Mouse (Mus musculus) forebrain, embryonic 13.5 days (tissue): Measurements from ENCODE around the gene Nubp1. TPM values are rescaled to one million over a fixed set of nuclear protein-coding genes. Genes with fewer than 3 reads are reported as not detected.

Experiments
- ATAC-seq: fragments of 200-750 bp; cut with Nextera tagmentation; 2 replicates; pipeline ENCODE4 v1.8.0; 2017
- H3K27ac ChIP-seq: fragments of 300-500 bp; sonication (generic); 2 replicates; pipeline ENCODE4 v1.5.1; 2015; ENCODE audit warnings: inconsistent platforms, mild to moderate bottlenecking, moderate library complexity
- H3K27me3 ChIP-seq: fragments of 300-500 bp; sonication (generic); 2 replicates; pipeline ENCODE4 v1.6.1; 2015; ENCODE audit warnings: mild to moderate bottlenecking, inconsistent platforms
- H3K36me3 ChIP-seq: fragments of 300-500 bp; sonication (generic); 2 replicates; pipeline ENCODE4 v1.6.1; 2015; ENCODE audit warnings: mild to moderate bottlenecking, inconsistent platforms; ENCODE audit not compliant: poor library complexity, severe bottlenecking
- H3K4me1 ChIP-seq: fragments of 300-500 bp; sonication (generic); 2 replicates; pipeline ENCODE4 v1.6.1; 2015; ENCODE audit warnings: inconsistent platforms
- H3K4me2 ChIP-seq: fragments of 300-500 bp; sonication (generic); 2 replicates; pipeline ENCODE4 v1.6.1; 2015; ENCODE audit warnings: inconsistent platforms, mild to moderate bottlenecking, moderate library complexity
- H3K4me3 ChIP-seq: fragments of 300-500 bp; sonication (generic); 2 replicates; pipeline ENCODE4 v1.5.1; 2015; ENCODE audit warnings: mild to moderate bottlenecking, inconsistent platforms
- H3K9ac ChIP-seq: fragments of 300-500 bp; sonication (generic); 2 replicates; pipeline ENCODE4 v1.6.1; 2015; ENCODE audit warnings: mild to moderate bottlenecking, inconsistent platforms
- H3K9me3 ChIP-seq: fragments of 300-500 bp; sonication (generic); replicated peaks from 2 replicates; pipeline ENCODE4 v1.6.1; 2016; ENCODE audit warnings: inconsistent platforms
- WGBS: fragments of 180-500 bp; shearing (Covaris S2); methylation state at CpG from one replicate; pipeline ENCODE4 v1.1.7; 2015; 5-methylcytosine and 5-hydroxymethylcytosine counted together
- polyA plus RNA-seq: library from polyadenylated mRNA; unstranded; fragments of >200 nt; fragmentation: Nextera tagmentation; extraction: Ambion mirVana; gene quantifications from 2 replicates; pipeline ENCODE4 v1.2.1, GENCODE M21; 2015

Gene Nubp1
- polyA plus RNA-seq, 1 experiment from 2014 or later = 51.9 TPM

GRCm38 (mm10) chr16:10453872-10454582 lies 42.3 kb downstream of the Nubp1 start:
- no peak overlapping the region for H3K4me2 ChIP-seq
- H3K9ac ChIP-seq = no peak overlapping the region
- ATAC-seq = no peak
- no peaks in the 10 kb centered on the region for H3K9me3 ChIP-seq
- no peaks in the 10 kb centered on the region for H3K4me1 ChIP-seq
- H3K36me3 ChIP-seq = no peaks in the 10 kb centered on the region
- H3K4me3 ChIP-seq = no peak overlapping the region
- no peaks in the 10 kb centered on the region for H3K27me3 ChIP-seq
- no peak overlapping the region for H3K27ac ChIP-seq
- WGBS = 84% methylated on average over 6 of the region's 6 CpGs

- Histone ChIP-seq H3K9me3 (no peaks in the 10 kb centered on the region), H3K4me3 (no peak overlapping the region), H3K4me2 (no peak overlapping the region), H3K36me3 (no peaks in the 10 kb centered on the region), H3K4me1 (no peaks in the 10 kb centered on the region), H3K9ac (no peak overlapping the region), H3K27me3 (no peaks in the 10 kb centered on the region), H3K27ac (no peak overlapping the region)
- 72% methylated on average over 3 of the region's 3 CpGs for WGBS
- ATAC-seq = no peak
Measured at GRCm38 (mm10) chr16:10454583-10454974, 42.8 kb downstream of the Nubp1 start.

GRCm38 (mm10) chr16:10460188-10460587 lies 48.4 kb downstream of the Nubp1 start:
- no peak overlapping the region for H3K9ac ChIP-seq
- H3K27me3 ChIP-seq = no peaks in the 10 kb centered on the region
- H3K4me3 ChIP-seq = no peak overlapping the region
- H3K9me3 ChIP-seq = no peaks in the 10 kb centered on the region
- H3K36me3 ChIP-seq = no peaks in the 10 kb centered on the region
- 77% methylated on average over 2 of the region's 2 CpGs for WGBS
- H3K4me1 ChIP-seq = no peaks in the 10 kb centered on the region
- no peak overlapping the region for H3K4me2 ChIP-seq
- no peak overlapping the region for H3K27ac ChIP-seq
- no peak for ATAC-seq

GRCm38 (mm10) chr16:10461178-10461577 lies 49.4 kb downstream of the Nubp1 start:
- no peak overlapping the region for H3K9ac ChIP-seq

GRCm38 (mm10) chr16:10465011-10465681 lies 53.4 kb downstream of the Nubp1 start:
- Histone ChIP-seq H3K36me3 (no peaks in the 10 kb centered on the region), H3K9ac (no peak overlapping the region), H3K9me3 (no peaks in the 10 kb centered on the region), H3K4me1 (no peaks in the 10 kb centered on the region), H3K4me3 (no peak overlapping the region), H3K27me3 (no peaks in the 10 kb centered on the region), H3K4me2 (no peak overlapping the region), H3K27ac (no peak overlapping the region)
- no peak for ATAC-seq
- 40% methylated on average over 4 of the region's 4 CpGs for WGBS

More at GRCm38 (mm10) chr16:10461178-10461577, 49.4 kb downstream of the Nubp1 start:
- no peak overlapping the region for H3K27ac ChIP-seq
- ATAC-seq = no peak
- no peak overlapping the region for H3K4me3 ChIP-seq
- H3K9me3 ChIP-seq = no peaks in the 10 kb centered on the region
- H3K27me3 ChIP-seq = no peaks in the 10 kb centered on the region
- H3K4me1 ChIP-seq = no peaks in the 10 kb centered on the region
- H3K36me3 ChIP-seq = no peaks in the 10 kb centered on the region
- 85% methylated on average over 2 of the region's 2 CpGs for WGBS
- no peak overlapping the region for H3K4me2 ChIP-seq

- Histone ChIP-seq H3K36me3 (no peaks in the 10 kb centered on the region), H3K4me2 (no peak overlapping the region), H3K9ac (no peak overlapping the region), H3K27me3 (no peaks in the 10 kb centered on the region), H3K27ac (no peak overlapping the region), H3K9me3 (no peaks in the 10 kb centered on the region), H3K4me3 (no peak overlapping the region), H3K4me1 (no peaks in the 10 kb centered on the region)
- 33% methylated on average over 11 of the region's 11 CpGs for WGBS
- no peak for ATAC-seq
Measured at GRCm38 (mm10) chr16:10467391-10468107, 55.8 kb downstream of the Nubp1 start.

- H3K9ac ChIP-seq = no peak overlapping the region
- no peaks in the 10 kb centered on the region for H3K27me3 ChIP-seq
- H3K4me2 ChIP-seq = no peak overlapping the region
- no peak for ATAC-seq
- H3K27ac ChIP-seq = no peak overlapping the region
- no peaks in the 10 kb centered on the region for H3K36me3 ChIP-seq
- WGBS = 71% methylated on average over 1 of the region's 1 CpGs
- no peaks in the 10 kb centered on the region for H3K9me3 ChIP-seq
- H3K4me1 ChIP-seq = no peaks in the 10 kb centered on the region
- no peak overlapping the region for H3K4me3 ChIP-seq
Measured at GRCm38 (mm10) chr16:10468201-10468600, 56.5 kb downstream of the Nubp1 start.

GRCm38 (mm10) chr16:10471950-10472349 lies 60.2 kb downstream of the Nubp1 start:
- no peaks in the 10 kb centered on the region for H3K36me3 ChIP-seq
- H3K4me1 ChIP-seq = no peaks in the 10 kb centered on the region
- no peak overlapping the region for H3K4me3 ChIP-seq
- ATAC-seq = no peak
- no peaks in the 10 kb centered on the region for H3K27me3 ChIP-seq
- WGBS = 93% methylated on average over 3 of the region's 3 CpGs
- no peak overlapping the region for H3K4me2 ChIP-seq
- H3K9me3 ChIP-seq = no peaks in the 10 kb centered on the region
- H3K27ac ChIP-seq = no peak overlapping the region
- H3K9ac ChIP-seq = no peak overlapping the region

Other genes starting within 250 kb of the Nubp1 start
- gene Rpl39l, start 241.7 kb upstream of the Nubp1 start, polyA plus RNA-seq = 0.34 TPM in 1 of 2 replicates, not detected in the other
- gene Atf7ip2, start 219.2 kb upstream of the Nubp1 start, polyA plus RNA-seq = 0.27 and 0.30 TPM in 2 replicates
- gene Emp2, start 98.0 kb upstream of the Nubp1 start, polyA plus RNA-seq = 2.2 and 2.3 TPM in 2 replicates
- 0.74 and 1.4 TPM in 2 replicates for gene Tekt5, start 16.5 kb upstream of the Nubp1 start, polyA plus RNA-seq
- gene Tvp23a, start 35.4 kb downstream of the Nubp1 start, polyA plus RNA-seq = 37.1 and 39.8 TPM in 2 replicates
- gene Ciita, start 68.1 kb downstream of the Nubp1 start, polyA plus RNA-seq = 0.29 and 0.40 TPM in 2 replicates
- gene Dexi, start 131.1 kb downstream of the Nubp1 start, polyA plus RNA-seq = 15.0 and 17.3 TPM in 2 replicates
- 54.3 and 61.7 TPM in 2 replicates for gene Clec16a, start 133.4 kb downstream of the Nubp1 start, polyA plus RNA-seq